Mouse (Mus musculus): Measurements from ENCODE around the gene Gm28308. TPM values are rescaled to one million over a fixed set of nuclear protein-coding genes. Genes with fewer than 3 reads are reported as not detected.
A peak's percentile ranks its signal among the peaks of the same experiment; 100 is the strongest.

Gm28308 gene
- polyA plus RNA-seq, 1 experiment from 2014 or later, result not detected

DNA sequence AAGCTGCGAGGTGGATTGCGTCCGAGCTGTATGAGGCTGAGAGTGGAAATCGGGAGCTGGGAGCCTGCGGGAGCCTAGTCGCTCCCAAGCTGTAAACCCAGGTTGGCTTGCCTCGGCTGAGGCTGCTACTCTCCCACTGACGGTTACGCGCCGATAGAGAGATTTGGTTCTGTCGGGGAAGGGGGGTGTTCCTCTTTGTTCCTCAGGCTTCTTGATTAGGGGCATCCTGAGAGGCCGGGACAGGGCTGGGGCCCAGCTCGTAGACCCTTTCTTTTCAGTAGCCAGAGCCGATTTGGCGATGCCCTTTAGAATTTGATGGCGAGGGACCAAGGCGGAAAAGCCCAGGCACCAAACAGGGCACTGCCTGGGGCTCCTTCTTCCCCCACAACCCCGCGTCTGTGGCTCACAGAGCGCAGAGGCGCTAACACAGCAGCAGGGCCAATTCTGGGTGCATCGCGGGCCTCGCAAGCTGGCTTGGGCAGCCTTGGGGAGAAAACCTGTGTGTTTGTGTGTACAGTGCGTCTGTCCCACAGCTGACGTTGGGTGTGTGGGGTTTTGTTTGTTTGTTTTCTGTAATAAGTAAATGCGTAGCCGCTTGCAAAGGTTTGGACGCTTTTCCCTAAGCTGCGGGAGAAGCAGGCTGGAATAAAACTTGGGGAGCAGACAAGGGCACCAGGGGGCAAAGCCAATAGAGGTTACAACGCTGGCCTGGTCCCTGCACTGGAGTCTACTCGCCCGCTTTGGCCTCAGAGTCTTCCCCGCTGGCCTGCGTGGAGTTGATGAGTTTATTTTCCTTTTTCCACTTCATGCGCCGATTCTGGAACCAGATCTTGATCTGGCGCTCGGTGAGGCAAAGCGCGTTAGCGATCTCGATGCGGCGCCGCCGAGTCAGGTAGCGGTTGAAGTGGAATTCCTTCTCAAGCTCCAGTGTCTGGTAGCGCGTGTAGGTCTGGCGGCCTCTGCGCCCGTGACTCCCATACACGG lies 7.2 kb downstream of the Gm28308 start:
- Histone ChIP-seq H3K4me1 (peaks cover 27% of the 10 kb centered on the region), H3K27ac (replicated peaks) (no peak overlapping the region), H3K9me3 (no peaks in the 10 kb centered on the region), H3K4me3 (0 out of 2 replicates have a peak overlapping the region, but pooled peaks have one; percentile 56), H3K36me3 (no peaks in the 10 kb centered on the region), H3K9ac (no peak overlapping the region), H3K4me2 (peak overlapping the region; percentile 16), H3K27me3 (replicated peaks) (peaks cover 100% of the 10 kb centered on the region)
- ATAC-seq (ENCODE audit: extremely low read depth, insufficient number of reproducible peaks, low FRiP score, low TSS enrichment), result no peak
- 3% methylated on average over 55 of the region's 55 CpGs for WGBS

DNA sequence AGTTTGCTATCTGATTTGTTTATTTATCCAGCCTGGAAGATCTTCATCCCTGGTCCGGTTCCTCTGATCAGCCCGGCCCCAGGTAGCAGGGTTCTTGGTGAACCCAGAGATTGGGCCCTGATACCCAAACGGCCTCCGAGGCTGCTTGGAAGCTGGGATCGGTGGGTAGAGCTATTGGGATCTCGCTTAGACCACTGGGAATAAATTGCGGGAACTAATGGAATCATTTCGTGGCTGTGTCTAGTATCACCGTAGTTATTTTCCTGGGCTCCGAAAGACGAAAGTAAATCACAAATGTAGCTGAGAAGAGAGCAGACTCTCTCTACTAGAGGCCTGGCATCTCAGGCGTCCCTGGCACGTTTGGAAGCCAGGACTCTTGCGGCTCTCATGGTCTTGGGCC lies 7.9 kb downstream of the Gm28308 start:
- peaks cover 100% of the 10 kb centered on the region for H3K27me3 ChIP-seq (replicated peaks)
- 5% methylated on average over 14 of the region's 14 CpGs for WGBS
- no peak overlapping the region for H3K9ac ChIP-seq
- no peak overlapping the region for H3K27ac ChIP-seq (replicated peaks)
- no peaks in the 10 kb centered on the region for H3K9me3 ChIP-seq
- H3K4me1 ChIP-seq, result peaks cover 27% of the 10 kb centered on the region
- peak overlapping the region; percentile 16 for H3K4me2 ChIP-seq
- peak overlapping the region; percentile 56; the same call in 1 of the 2 replicates for H3K4me3 ChIP-seq
- H3K36me3 ChIP-seq, result no peaks in the 10 kb centered on the region
- ATAC-seq (ENCODE audit: extremely low read depth, insufficient number of reproducible peaks, low FRiP score, low TSS enrichment), result no peak

DNA sequence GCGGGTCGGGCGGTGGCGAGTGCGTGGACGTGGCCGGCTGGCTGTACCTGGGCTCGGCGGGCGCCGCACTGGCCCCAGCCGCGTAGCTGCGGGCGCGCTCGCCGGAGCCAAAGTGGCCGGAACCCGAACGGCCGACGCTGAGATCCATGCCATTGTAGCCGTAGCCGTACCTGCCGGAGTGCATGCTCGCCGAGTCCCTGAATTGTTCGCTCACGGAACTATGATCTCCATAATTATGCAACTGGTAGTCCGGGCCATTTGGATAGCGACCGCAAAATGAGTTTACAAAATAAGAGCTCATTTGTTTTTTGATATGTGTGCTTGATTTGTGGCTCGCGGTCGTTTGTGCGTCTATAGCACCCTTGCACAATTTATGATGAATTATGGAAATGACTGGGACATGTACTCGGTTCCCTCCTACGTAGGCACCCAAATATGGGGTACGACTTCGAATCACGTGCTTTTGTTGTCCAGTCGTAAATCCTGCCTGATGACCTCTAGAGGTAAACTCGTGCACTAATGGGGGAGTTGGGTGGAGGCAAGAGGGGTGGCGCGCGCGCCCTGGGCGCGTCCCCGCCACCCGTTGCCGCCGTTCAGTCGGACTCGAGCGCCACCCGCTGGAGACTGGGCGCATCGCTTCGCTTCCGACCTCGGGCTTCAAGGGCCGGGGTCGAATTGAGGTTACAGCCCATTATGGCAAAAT lies 8.9 kb downstream of the Gm28308 start, which contains the start of gene Hoxa5:
Gene Hoxa5, minus strand, starts transcription at position 538 of the 703 bp plus-strand sequence.
- Histone ChIP-seq H3K36me3 (no peaks in the 10 kb centered on the region), H3K9ac (peak within 1 kb of the TSS; percentile 80), H3K4me2 (peak within 1 kb of the TSS; percentile 67), H3K9me3 (no peaks in the 10 kb centered on the region), H3K27me3 (replicated peaks) (peaks cover 100% of the 10 kb centered on the region), H3K4me1 (peaks cover 27% of the 10 kb centered on the region), H3K4me3 (peak within 1 kb of the TSS; percentile 56), H3K27ac (replicated peaks) (peak within 1 kb of the TSS; percentile 13; the same call in 1 of the 2 replicates)
- no peak for ATAC-seq (ENCODE audit: extremely low read depth, insufficient number of reproducible peaks, low FRiP score, low TSS enrichment)
- WGBS, result under 1% methylated on average over 65 of the region's 65 CpGs

GRCm38 (mm10) chr6:52203371-52204049 lies 9.6 kb downstream of the Gm28308 start:
- no peak for ATAC-seq (ENCODE audit: extremely low read depth, insufficient number of reproducible peaks, low FRiP score, low TSS enrichment)
- H3K4me3 ChIP-seq, result peak overlapping the region; percentile 56
- WGBS, result under 1% methylated on average over 46 of the region's 46 CpGs
- H3K36me3 ChIP-seq, result no peaks in the 10 kb centered on the region
- H3K9ac ChIP-seq, result peak overlapping the region; percentile 80
- peaks cover 24% of the 10 kb centered on the region for H3K4me1 ChIP-seq
- peak overlapping the region; percentile 67 for H3K4me2 ChIP-seq
- H3K9me3 ChIP-seq, result no peaks in the 10 kb centered on the region
- peaks cover 100% of the 10 kb centered on the region for H3K27me3 ChIP-seq (replicated peaks)
- peak overlapping the region; percentile 13; the same call in 1 of the 2 replicates for H3K27ac ChIP-seq (replicated peaks)

DNA sequence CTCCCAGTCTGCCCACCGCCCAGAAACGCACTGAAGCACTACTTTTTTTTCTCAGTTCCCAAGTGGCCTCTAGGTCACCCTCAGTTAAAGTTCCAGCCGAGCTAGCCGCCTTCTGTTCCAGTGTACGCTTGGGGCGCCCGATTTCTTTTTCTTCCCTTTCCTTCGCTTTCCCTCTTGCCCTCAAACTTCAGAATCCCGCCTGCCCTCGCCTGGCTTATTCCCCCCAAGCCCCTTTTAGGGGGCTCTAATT lies 10.1 kb downstream of the Gm28308 start:
- peak overlapping the region; percentile 13; the same call in 1 of the 2 replicates for H3K27ac ChIP-seq (replicated peaks)
- no peak for ATAC-seq (ENCODE audit: extremely low read depth, insufficient number of reproducible peaks, low FRiP score, low TSS enrichment)
- WGBS, result 2% methylated on average over 10 of the region's 10 CpGs

GRCm38 (mm10) chr6:52202362-52203120 lies 10.6 kb downstream of the Gm28308 start:
- 4% methylated on average over 22 of the region's 22 CpGs for WGBS
- Histone ChIP-seq H3K9ac (peak overlapping the region; percentile 80), H3K27ac (replicated peaks) (no peak overlapping the region)

More for the DNA sequence above, 10.1 kb downstream of the Gm28308 start:
- Histone ChIP-seq H3K4me3 (peak overlapping the region; percentile 56), H3K36me3 (no peaks in the 10 kb centered on the region), H3K9ac (peak overlapping the region; percentile 80), H3K9me3 (no peaks in the 10 kb centered on the region), H3K27me3 (replicated peaks) (peaks cover 100% of the 10 kb centered on the region), H3K4me1 (peaks cover 19% of the 10 kb centered on the region), H3K4me2 (peak overlapping the region; percentile 67)

DNA sequence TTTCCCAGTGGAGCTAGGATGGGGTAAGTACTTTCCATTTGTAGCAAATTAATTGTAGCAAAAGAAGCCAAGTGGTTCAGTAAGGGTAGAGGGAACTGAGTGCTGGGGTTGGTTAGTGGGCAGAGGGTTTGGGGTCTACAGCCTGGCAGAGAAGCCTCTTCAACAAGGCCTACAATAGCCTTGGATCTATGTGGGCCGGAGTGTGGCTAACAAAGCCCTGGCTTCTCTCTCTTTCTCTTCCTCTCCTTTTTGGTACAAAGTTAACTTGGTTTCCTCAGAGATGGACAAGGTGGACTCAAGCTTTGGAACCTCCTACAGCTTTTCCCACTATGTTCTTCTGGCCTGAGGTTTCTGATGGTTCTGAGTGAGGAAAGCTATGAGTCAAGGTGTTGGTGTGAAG lies 11.9 kb downstream of the Gm28308 start:
- H3K9ac ChIP-seq, result 0 out of 2 replicates have a peak overlapping the region, but pooled peaks have one; percentile 15
- no peak overlapping the region for H3K4me3 ChIP-seq
- no peak for ATAC-seq (ENCODE audit: extremely low read depth, insufficient number of reproducible peaks, low FRiP score, low TSS enrichment)
- no peaks in the 10 kb centered on the region for H3K36me3 ChIP-seq
- no peak overlapping the region for H3K27ac ChIP-seq (replicated peaks)
- WGBS, result 44% methylated on average over 1 of the region's 1 CpGs
- H3K4me2 ChIP-seq, result peak overlapping the region; percentile 19
- peaks cover 24% of the 10 kb centered on the region for H3K4me1 ChIP-seq
- H3K27me3 ChIP-seq (replicated peaks), result peaks cover 100% of the 10 kb centered on the region
- no peaks in the 10 kb centered on the region for H3K9me3 ChIP-seq

More at GRCm38 (mm10) chr6:52202362-52203120, 10.6 kb downstream of the Gm28308 start:
- peak overlapping the region; percentile 67 for H3K4me2 ChIP-seq
- no peaks in the 10 kb centered on the region for H3K36me3 ChIP-seq
- H3K27me3 ChIP-seq (replicated peaks), result peaks cover 100% of the 10 kb centered on the region
- peaks cover 19% of the 10 kb centered on the region for H3K4me1 ChIP-seq
- H3K9me3 ChIP-seq, result no peaks in the 10 kb centered on the region
- peak overlapping the region; percentile 56 for H3K4me3 ChIP-seq
- ATAC-seq (ENCODE audit: extremely low read depth, insufficient number of reproducible peaks, low FRiP score, low TSS enrichment), result no peak

DNA sequence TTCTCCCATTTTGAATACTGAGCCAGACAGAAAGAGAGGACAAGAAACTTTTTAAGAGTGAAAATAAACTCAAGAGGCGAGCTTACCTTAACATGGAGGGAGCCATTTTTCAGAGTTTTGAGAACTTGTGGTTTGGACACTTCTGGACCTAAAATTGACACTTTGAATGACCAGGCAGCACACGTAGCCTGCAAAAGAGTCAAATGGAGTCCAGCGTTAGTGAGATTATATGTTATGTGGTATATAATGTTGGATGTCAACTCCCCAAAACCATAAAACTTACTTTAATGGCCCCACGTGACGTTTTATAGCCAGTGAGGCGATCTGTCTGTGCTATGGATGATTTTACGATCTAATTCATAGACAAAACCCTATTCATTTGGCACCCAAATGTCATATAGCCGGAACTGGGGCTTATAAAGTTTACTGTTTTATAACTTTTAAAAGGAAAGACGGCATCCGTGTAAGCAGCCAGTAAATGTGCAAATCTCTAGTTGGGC lies 12.3 kb downstream of the Gm28308 start:
- peak overlapping the region; percentile 13; the same call in 1 of the 2 replicates for H3K4me3 ChIP-seq
- no peaks in the 10 kb centered on the region for H3K9me3 ChIP-seq
- no peaks in the 10 kb centered on the region for H3K36me3 ChIP-seq
- H3K9ac ChIP-seq, result peak overlapping the region; percentile 34; the same call in 1 of the 2 replicates
- H3K27me3 ChIP-seq (replicated peaks), result peaks cover 100% of the 10 kb centered on the region
- peaks cover 24% of the 10 kb centered on the region for H3K4me1 ChIP-seq
- H3K4me2 ChIP-seq, result peak overlapping the region; percentile 19
- no peak overlapping the region for H3K27ac ChIP-seq (replicated peaks)
- WGBS, result 17% methylated on average over 10 of the region's 10 CpGs
- ATAC-seq (ENCODE audit: extremely low read depth, insufficient number of reproducible peaks, low FRiP score, low TSS enrichment), result no peak

DNA sequence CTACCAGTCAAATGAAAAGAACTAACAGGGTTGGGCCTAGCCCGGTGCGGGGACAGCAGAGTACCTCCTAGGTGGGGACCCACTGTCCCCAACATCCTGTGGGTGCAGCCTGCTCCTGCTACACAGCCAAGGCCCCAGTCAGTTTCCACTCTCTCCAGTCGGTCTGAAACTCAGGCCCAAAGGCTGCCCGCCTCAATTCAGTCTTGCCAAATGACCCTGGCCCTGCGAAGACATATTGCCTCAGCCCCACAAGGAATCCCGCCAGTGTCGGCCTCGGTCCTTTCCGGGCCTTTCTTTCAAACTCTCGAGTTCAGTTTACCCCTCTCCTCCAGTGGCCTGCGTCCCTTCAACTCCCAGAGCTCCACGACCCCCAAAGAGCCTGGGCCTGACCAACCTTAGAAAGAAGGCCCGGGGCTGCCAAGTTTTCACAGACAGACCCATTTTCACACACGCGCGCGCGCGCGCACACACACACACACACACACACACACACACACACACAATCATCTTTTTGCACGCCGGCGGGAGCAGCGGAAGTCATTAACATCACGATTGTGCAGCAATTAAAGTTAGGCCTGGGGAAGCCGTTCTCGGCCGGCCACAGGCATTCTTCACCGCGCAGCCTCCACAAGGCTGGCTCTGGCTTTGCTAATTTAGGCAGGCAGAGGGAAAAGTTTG lies 12.9 kb downstream of the Gm28308 start:
- H3K4me1 ChIP-seq, result peaks cover 21% of the 10 kb centered on the region
- H3K9ac ChIP-seq, result peak overlapping the region; percentile 34
- peaks cover 100% of the 10 kb centered on the region for H3K27me3 ChIP-seq (replicated peaks)
- WGBS, result 12% methylated on average over 30 of the region's 30 CpGs
- H3K4me3 ChIP-seq, result peak overlapping the region; percentile 13; the same call in 1 of the 2 replicates
- H3K9me3 ChIP-seq, result no peaks in the 10 kb centered on the region
- no peak for ATAC-seq (ENCODE audit: extremely low read depth, insufficient number of reproducible peaks, low FRiP score, low TSS enrichment)
- H3K4me2 ChIP-seq, result peak overlapping the region; percentile 17
- H3K27ac ChIP-seq (replicated peaks), result no peak overlapping the region
- no peaks in the 10 kb centered on the region for H3K36me3 ChIP-seq

- Histone ChIP-seq H3K4me1 (peaks cover 7% of the 10 kb centered on the region; the same call in 1 of the 2 replicates), H3K27me3 (replicated peaks) (peaks cover 100% of the 10 kb centered on the region), H3K9ac (no peak overlapping the region), H3K9me3 (no peaks in the 10 kb centered on the region), H3K4me3 (no peak overlapping the region), H3K27ac (replicated peaks) (no peak overlapping the region), H3K4me2 (peak overlapping the region; percentile 13; the same call in 1 of the 2 replicates), H3K36me3 (no peaks in the 10 kb centered on the region)
- under 1% methylated on average over 10 of the region's 10 CpGs for WGBS
- no peak for ATAC-seq (ENCODE audit: extremely low read depth, insufficient number of reproducible peaks, low FRiP score, low TSS enrichment)
Measured at GRCm38 (mm10) chr6:52197271-52197670, 15.9 kb downstream of the Gm28308 start.
